Mouse (Mus musculus): Measurements from ENCODE around the gene Decr2. TPM values are rescaled to one million over a fixed set of nuclear protein-coding genes. Genes with fewer than 3 reads are reported as not detected.
A peak's percentile ranks its signal among the peaks of the same experiment; 100 is the strongest.
"Not testable (repeated sequence)": the region's sequence is repeated elsewhere in the genome, so short reads cannot be mapped to it uniquely, and the experiment has no call there.

Gene Decr2
- polyA plus RNA-seq, 1 experiment from 2014 or later = 40.6 TPM

GRCm38 (mm10) chr17:26111024-26111423, 20.9 kb upstream of the Decr2 start:
- 5% methylated on average over 4 of the region's 4 CpGs for WGBS
- Histone ChIP-seq H3K36me3 (no peaks in the 10 kb centered on the region), H3K4me3 (no peak overlapping the region), H3K9ac (no peak overlapping the region), H3K27me3 (peaks cover 30% of the 10 kb centered on the region), H3K27ac (replicated peaks) (no peak overlapping the region), H3K4me1 (replicated peaks) (peaks cover 12% of the 10 kb centered on the region), H3K4me2 (no peak overlapping the region), H3K9me3 (no peaks in the 10 kb centered on the region)
- ATAC-seq (ENCODE audit: low FRiP score, low read depth) = no peak

DNA sequence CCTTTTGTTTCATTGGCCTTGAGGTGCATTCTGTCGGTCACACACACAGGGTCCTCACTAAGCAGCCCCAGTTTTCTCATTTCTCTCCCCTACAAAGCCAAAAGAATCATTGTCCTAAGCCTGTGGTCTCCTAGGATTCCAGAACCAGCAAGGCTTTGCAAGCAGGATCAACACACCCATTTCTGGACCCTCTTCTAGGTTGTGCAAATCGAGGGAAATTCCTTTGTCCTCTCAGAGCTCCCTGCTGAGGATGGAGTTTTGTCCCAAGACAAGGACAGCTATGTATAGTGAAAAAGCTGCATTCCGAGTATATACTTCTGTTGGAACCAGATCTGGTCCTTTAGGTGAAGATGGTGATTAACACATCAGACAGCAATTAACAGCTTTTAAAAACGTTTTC, 20.0 kb upstream of the Decr2 start:
- Histone ChIP-seq H3K27me3 (peaks cover 22% of the 10 kb centered on the region), H3K27ac (replicated peaks) (no peak overlapping the region), H3K36me3 (no peaks in the 10 kb centered on the region), H3K4me3 (no peak overlapping the region), H3K4me1 (replicated peaks) (peaks cover 12% of the 10 kb centered on the region), H3K9ac (no peak overlapping the region), H3K9me3 (no peaks in the 10 kb centered on the region), H3K4me2 (no peak overlapping the region)
- 20% methylated on average over 4 of the region's 4 CpGs for WGBS
- no peak for ATAC-seq (ENCODE audit: low FRiP score, low read depth)

GRCm38 (mm10) chr17:26105619-26106018, 15.5 kb upstream of the Decr2 start:
- 65% methylated on average over 3 of the region's 4 CpGs for WGBS
- Histone ChIP-seq H3K9me3 (no peaks in the 10 kb centered on the region), H3K4me3 (no peak overlapping the region), H3K27ac (replicated peaks) (no peak overlapping the region), H3K9ac (no peak overlapping the region), H3K4me2 (no peak overlapping the region), H3K36me3 (no peaks in the 10 kb centered on the region), H3K4me1 (replicated peaks) (no peaks in the 10 kb centered on the region), H3K27me3 (peaks cover 3% of the 10 kb centered on the region)
- ATAC-seq (ENCODE audit: low FRiP score, low read depth) = no peak

DNA sequence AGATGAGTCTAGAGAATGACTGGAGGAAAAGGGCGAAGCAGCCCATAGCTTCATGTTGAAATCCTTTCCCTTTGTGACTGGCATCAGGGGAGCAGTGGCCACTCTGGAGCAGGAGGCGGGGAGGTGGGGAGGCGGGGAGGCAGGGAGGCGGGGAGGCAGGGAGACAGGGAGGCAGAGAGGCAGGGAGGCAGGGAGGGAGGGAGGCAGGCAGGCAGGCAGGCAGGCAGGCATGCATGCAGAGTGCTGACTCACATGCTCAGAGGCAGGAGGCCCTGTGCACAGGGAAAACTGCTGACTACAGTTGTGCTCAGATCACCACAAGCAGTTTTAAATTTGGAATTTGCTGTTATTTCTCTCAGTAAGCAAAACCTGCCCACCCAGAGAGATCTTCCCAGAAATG, 11.3 kb upstream of the Decr2 start:
- Histone ChIP-seq H3K36me3 (no peaks in the 10 kb centered on the region), H3K4me3 (no peak overlapping the region), H3K4me2 (no peak overlapping the region), H3K27me3 (no peaks in the 10 kb centered on the region), H3K9ac (no peak overlapping the region), H3K4me1 (replicated peaks) (no peaks in the 10 kb centered on the region), H3K27ac (replicated peaks) (no peak overlapping the region), H3K9me3 (no peaks in the 10 kb centered on the region)
- ATAC-seq (ENCODE audit: low FRiP score, low read depth) = no peak
- WGBS = 46% methylated on average over 4 of the region's 4 CpGs

- Histone ChIP-seq H3K9me3 (no peaks in the 10 kb centered on the region), H3K4me3 (no peak overlapping the region), H3K9ac (no peak overlapping the region), H3K4me2 (no peak overlapping the region), H3K27me3 (no peaks in the 10 kb centered on the region), H3K36me3 (no peaks in the 10 kb centered on the region), H3K4me1 (replicated peaks) (no peaks in the 10 kb centered on the region), H3K27ac (replicated peaks) (no peak overlapping the region)
- no peak for ATAC-seq (ENCODE audit: low FRiP score, low read depth)
- WGBS = 52% methylated on average over 2 of the region's 2 CpGs
These were observed 10.0 kb upstream of the Decr2 start for GRCm38 (mm10) chr17:26100166-26100565.

GRCm38 (mm10) chr17:26099316-26099715, 9.2 kb upstream of the Decr2 start:
- 60% methylated on average over 3 of the region's 3 CpGs for WGBS
- H3K36me3 ChIP-seq = not testable (repeated sequence)

GRCm38 (mm10) chr17:26098461-26098860, 8.3 kb upstream of the Decr2 start:
- H3K9ac ChIP-seq = no peak overlapping the region
- H3K27ac ChIP-seq (replicated peaks) = no peak overlapping the region
- no peaks in the 10 kb centered on the region for H3K9me3 ChIP-seq
- no peak overlapping the region for H3K4me2 ChIP-seq
- no peaks in the 10 kb centered on the region for H3K27me3 ChIP-seq
- H3K36me3 ChIP-seq = no peaks in the 10 kb centered on the region
- 92% methylated on average over 7 of the region's 7 CpGs for WGBS
- H3K4me3 ChIP-seq = no peak overlapping the region
- H3K4me1 ChIP-seq (replicated peaks) = peaks cover 9% of the 10 kb centered on the region; the same call in 1 of the 2 replicates
- no peak for ATAC-seq (ENCODE audit: low FRiP score, low read depth)

More at GRCm38 (mm10) chr17:26099316-26099715, 9.2 kb upstream of the Decr2 start:
- not testable (repeated sequence) for H3K9me3 ChIP-seq; H3K27me3 ChIP-seq; H3K4me3 ChIP-seq; H3K27ac ChIP-seq (replicated peaks); H3K4me2 ChIP-seq; H3K9ac ChIP-seq; H3K4me1 ChIP-seq (replicated peaks); ATAC-seq (ENCODE audit: low FRiP score, low read depth)

- H3K27me3 ChIP-seq = no peaks in the 10 kb centered on the region
- H3K4me1 ChIP-seq (replicated peaks) = peaks cover 9% of the 10 kb centered on the region; the same call in 1 of the 2 replicates
- H3K9me3 ChIP-seq = no peaks in the 10 kb centered on the region
- peak within 1 kb of the TSS; percentile 51 for H3K4me3 ChIP-seq
- no peaks in the 10 kb centered on the region for H3K36me3 ChIP-seq
- WGBS = 2% methylated on average over 47 of the region's 47 CpGs
- H3K9ac ChIP-seq = peak within 1 kb of the TSS; percentile 58
- H3K27ac ChIP-seq (replicated peaks) = peak within 1 kb of the TSS; percentile 30; the same call in 1 of the 2 replicates
- H3K4me2 ChIP-seq = peak within 1 kb of the TSS; percentile 76
- peak; percentile 75 for ATAC-seq (ENCODE audit: low FRiP score, low read depth)
These were observed 5.1 kb upstream of the Decr2 start, which contains the start of gene Nme4 for GRCm38 (mm10) chr17:26095121-26095740. TSS of gene Nme4 (minus strand) at chr17:26095602.

- Histone ChIP-seq H3K36me3 (no peaks in the 10 kb centered on the region), H3K4me3 (peak overlapping the region; percentile 51), H3K9ac (peak overlapping the region; percentile 58), H3K27ac (replicated peaks) (peak overlapping the region; percentile 30; the same call in 1 of the 2 replicates), H3K27me3 (no peaks in the 10 kb centered on the region), H3K4me1 (replicated peaks) (peaks cover 13% of the 10 kb centered on the region; the same call in 1 of the 2 replicates), H3K4me2 (peak overlapping the region; percentile 76), H3K9me3 (no peaks in the 10 kb centered on the region)
- WGBS = 32% methylated on average over 9 of the region's 9 CpGs
- ATAC-seq (ENCODE audit: low FRiP score, low read depth) = no peak
These were observed 4.5 kb upstream of the Decr2 start for GRCm38 (mm10) chr17:26094531-26095110.

DNA sequence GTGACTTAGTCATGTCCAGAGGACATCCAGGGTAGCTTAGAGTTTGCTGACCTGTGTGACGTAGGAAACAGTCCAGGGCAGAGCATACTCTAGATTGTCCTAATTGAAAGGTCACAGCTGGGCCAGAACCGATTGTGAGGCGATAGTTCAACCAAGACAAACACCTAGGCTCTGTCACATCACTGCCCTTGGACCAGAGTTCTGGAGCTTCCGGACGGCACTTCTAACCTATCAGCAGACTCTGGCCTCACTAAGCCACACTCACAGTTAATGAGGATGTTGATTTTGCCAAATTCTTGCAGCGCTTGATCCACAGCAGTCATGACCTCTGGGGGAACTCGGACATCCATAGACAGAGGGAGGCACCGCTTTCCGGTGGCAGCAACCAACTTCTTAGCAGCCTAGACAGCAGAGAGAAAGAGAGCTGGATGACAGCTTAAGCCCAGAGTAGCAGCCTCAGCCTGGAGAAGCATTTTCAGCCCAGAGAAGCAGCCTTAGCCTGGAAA, 3.0 kb downstream of the Decr2 start:
- Histone ChIP-seq H3K27me3 (no peaks in the 10 kb centered on the region), H3K4me1 (replicated peaks) (peaks cover 11% of the 10 kb centered on the region; the same call in 1 of the 2 replicates), H3K4me3 (no peak overlapping the region), H3K36me3 (0 out of 2 replicates have a peak, but pooled peaks cover 7% of the 10 kb centered on the region), H3K9ac (no peak overlapping the region), H3K27ac (replicated peaks) (no peak overlapping the region), H3K4me2 (no peak overlapping the region), H3K9me3 (no peaks in the 10 kb centered on the region)
- 92% methylated on average over 9 of the region's 9 CpGs for WGBS
- no peak for ATAC-seq (ENCODE audit: low FRiP score, low read depth)

DNA sequence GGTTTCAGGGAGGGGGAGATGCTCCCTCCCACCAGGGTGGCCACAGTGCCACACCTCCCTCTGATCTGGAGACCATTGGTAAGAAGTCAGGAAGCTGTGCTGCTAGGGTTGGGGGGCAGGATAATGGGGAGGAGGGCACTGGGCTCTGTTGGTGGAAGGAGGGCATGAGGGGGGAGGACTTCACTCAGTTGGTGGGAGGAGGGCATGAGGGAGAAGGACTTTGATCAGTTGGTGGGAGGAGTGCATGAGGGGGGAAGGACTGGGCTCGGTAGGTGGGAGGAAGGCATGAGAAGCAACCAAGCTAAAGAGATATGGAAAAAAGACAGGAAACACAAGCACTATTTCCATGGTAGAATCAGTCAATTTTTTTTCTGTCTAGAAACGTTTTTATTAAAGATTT, 9.3 kb downstream of the Decr2 start:
- Histone ChIP-seq H3K9me3 (no peaks in the 10 kb centered on the region), H3K27me3 (no peaks in the 10 kb centered on the region), H3K4me3 (no peak overlapping the region), H3K9ac (no peak overlapping the region), H3K4me1 (replicated peaks) (0 out of 2 replicates have a peak, but pooled peaks cover 5% of the 10 kb centered on the region), H3K36me3 (peaks cover 10% of the 10 kb centered on the region; the same call in 1 of the 2 replicates), H3K27ac (replicated peaks) (no peak overlapping the region), H3K4me2 (no peak overlapping the region)
- 52% methylated on average over 2 of the region's 2 CpGs for WGBS
- ATAC-seq (ENCODE audit: low FRiP score, low read depth) = no peak

DNA sequence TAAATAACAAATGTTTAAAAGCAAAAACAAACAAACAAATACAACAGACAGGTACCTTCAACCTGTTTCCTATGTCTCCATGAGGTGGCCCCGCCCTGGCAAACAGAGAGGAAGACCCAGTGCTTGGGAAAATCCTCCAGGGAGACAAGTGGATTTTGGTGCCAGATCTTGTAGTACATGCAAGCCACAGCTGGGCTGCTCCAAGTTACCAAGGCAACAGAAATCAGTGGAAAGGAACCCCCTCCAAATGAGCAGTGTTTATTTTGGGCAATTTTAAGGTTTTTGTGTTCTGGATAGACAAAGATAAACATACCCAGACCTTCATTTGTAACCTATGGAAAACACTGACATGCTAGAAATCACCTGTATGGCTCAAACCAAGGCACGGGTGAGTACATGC, 11.3 kb downstream of the Decr2 start:
- Histone ChIP-seq H3K27ac (replicated peaks) (no peak overlapping the region; the same call in 1 of the 2 replicates), H3K4me1 (replicated peaks) (0 out of 2 replicates have a peak, but pooled peaks cover 5% of the 10 kb centered on the region), H3K27me3 (no peaks in the 10 kb centered on the region), H3K9ac (no peak overlapping the region), H3K4me2 (no peak overlapping the region), H3K36me3 (peaks cover 8% of the 10 kb centered on the region; the same call in 1 of the 2 replicates), H3K4me3 (no peak overlapping the region), H3K9me3 (no peaks in the 10 kb centered on the region)
- 65% methylated on average over 2 of the region's 2 CpGs for WGBS
- ATAC-seq (ENCODE audit: low FRiP score, low read depth) = no peak
